Mouse (Mus musculus): ENCODE measurements at regions not wholly inside any gene's neighbourhood (a gene's known extent, or its start where the extent isn't known, plus 50 kb on each side); places are given as distances from the start of the nearest gene placed in this dataset.

- peaks cover 42% of the 10 kb centered on the region for H3K4me1 ChIP-seq (ENCODE audit: control insufficient read depth, insufficient read depth, low read length)
- WGBS = 39% methylated on average over 7 of the region's 7 CpGs
Measured at GRCm38 (mm10) chr9:46469521-46469920, 149.7 kb upstream of the 4931429L15Rik start.

GRCm38 (mm10) chr9:46468306-46468705, 148.5 kb upstream of the 4931429L15Rik start:
- WGBS = 12% methylated on average over 2 of the region's 2 CpGs
- no peak overlapping the region for H3K4me3 ChIP-seq (replicated peaks; ENCODE audit: insufficient read depth, low read depth, low read length)

More at GRCm38 (mm10) chr9:46469521-46469920, 149.7 kb upstream of the 4931429L15Rik start:
- Histone ChIP-seq H3K27ac (ENCODE audit: insufficient read depth, low read length) (no peak overlapping the region), H3K4me3 (replicated peaks; ENCODE audit: insufficient read depth, low read depth, low read length) (no peak overlapping the region), H3K27me3 (ENCODE audit: control insufficient read depth, insufficient read depth, low read length) (no peaks in the 10 kb centered on the region)
- TF ChIP-seq CTCF (IDR thresholded peaks at IDR 0.05; ENCODE audit: borderline replicate concordance, insufficient read depth, low read depth, low read length) (no peak), POLR2A (IDR thresholded peaks at IDR 0.05; ENCODE audit: borderline replicate concordance, insufficient read depth, low read length) (no peak)
- peak; percentile 66 to 77 for DNase-seq

GRCm38 (mm10) chr9:46467671-46468070, 147.9 kb upstream of the 4931429L15Rik start:
- DNase-seq = no peak
- Histone ChIP-seq H3K4me1 (ENCODE audit: control insufficient read depth, insufficient read depth, low read length) (peaks cover 29% of the 10 kb centered on the region), H3K4me3 (replicated peaks; ENCODE audit: insufficient read depth, low read depth, low read length) (no peak overlapping the region), H3K27ac (ENCODE audit: insufficient read depth, low read length) (no peak overlapping the region), H3K27me3 (ENCODE audit: control insufficient read depth, insufficient read depth, low read length) (no peaks in the 10 kb centered on the region)
- TF ChIP-seq POLR2A (IDR thresholded peaks at IDR 0.05; ENCODE audit: borderline replicate concordance, insufficient read depth, low read length) = no peak
- TF ChIP-seq CTCF (IDR thresholded peaks at IDR 0.05; ENCODE audit: borderline replicate concordance, insufficient read depth, low read depth, low read length) = no peak
- WGBS = 86% methylated on average over 3 of the region's 3 CpGs

More at GRCm38 (mm10) chr9:46468306-46468705, 148.5 kb upstream of the 4931429L15Rik start:
- peak in 1 of 2 experiments; percentile 23 for DNase-seq
- Histone ChIP-seq H3K4me1 (ENCODE audit: control insufficient read depth, insufficient read depth, low read length) (peaks cover 34% of the 10 kb centered on the region), H3K27ac (ENCODE audit: insufficient read depth, low read length) (no peak overlapping the region), H3K27me3 (ENCODE audit: control insufficient read depth, insufficient read depth, low read length) (no peaks in the 10 kb centered on the region)
- no peak for TF ChIP-seq POLR2A (IDR thresholded peaks at IDR 0.05; ENCODE audit: borderline replicate concordance, insufficient read depth, low read length)
- TF ChIP-seq CTCF (IDR thresholded peaks at IDR 0.05; ENCODE audit: borderline replicate concordance, insufficient read depth, low read depth, low read length) = no peak

GRCm38 (mm10) chr9:46462681-46463080, 142.9 kb upstream of the 4931429L15Rik start:
- H3K4me3 ChIP-seq (replicated peaks; ENCODE audit: insufficient read depth, low read depth, low read length) = no peak overlapping the region
- 88% methylated on average over 5 of the region's 5 CpGs for WGBS
- H3K27me3 ChIP-seq (ENCODE audit: control insufficient read depth, insufficient read depth, low read length) = no peaks in the 10 kb centered on the region
- TF ChIP-seq CTCF (IDR thresholded peaks at IDR 0.05; ENCODE audit: borderline replicate concordance, insufficient read depth, low read depth, low read length) = no peak
- TF ChIP-seq POLR2A (IDR thresholded peaks at IDR 0.05; ENCODE audit: borderline replicate concordance, insufficient read depth, low read length) = no peak
- H3K27ac ChIP-seq (ENCODE audit: insufficient read depth, low read length) = no peak overlapping the region
- no peak for DNase-seq
- H3K4me1 ChIP-seq (ENCODE audit: control insufficient read depth, insufficient read depth, low read length) = no peaks in the 10 kb centered on the region

- 88% methylated on average over 6 of the region's 6 CpGs for WGBS
- Histone ChIP-seq H3K27me3 (ENCODE audit: control insufficient read depth, insufficient read depth, low read length) (no peaks in the 10 kb centered on the region), H3K4me3 (replicated peaks; ENCODE audit: insufficient read depth, low read depth, low read length) (no peak overlapping the region), H3K4me1 (ENCODE audit: control insufficient read depth, insufficient read depth, low read length) (no peaks in the 10 kb centered on the region), H3K27ac (ENCODE audit: insufficient read depth, low read length) (no peak overlapping the region)
- TF ChIP-seq POLR2A (IDR thresholded peaks at IDR 0.05; ENCODE audit: borderline replicate concordance, insufficient read depth, low read length) (no peak), CTCF (IDR thresholded peaks at IDR 0.05; ENCODE audit: borderline replicate concordance, insufficient read depth, low read depth, low read length) (no peak)
- DNase-seq = no peak
Measured at GRCm38 (mm10) chr9:46457945-46458344, 138.2 kb upstream of the 4931429L15Rik start.

GRCm38 (mm10) chr9:46454807-46455610, 135.2 kb upstream of the 4931429L15Rik start:
- no peaks in the 10 kb centered on the region for H3K4me1 ChIP-seq (ENCODE audit: control insufficient read depth, insufficient read depth, low read length)
- WGBS = 71% methylated on average over 7 of the region's 7 CpGs
- TF ChIP-seq CTCF (IDR thresholded peaks at IDR 0.05; ENCODE audit: borderline replicate concordance, insufficient read depth, low read depth, low read length) = no peak
- no peak overlapping the region for H3K4me3 ChIP-seq (replicated peaks; ENCODE audit: insufficient read depth, low read depth, low read length)
- H3K27ac ChIP-seq (ENCODE audit: insufficient read depth, low read length) = no peak overlapping the region
- no peaks in the 10 kb centered on the region for H3K27me3 ChIP-seq (ENCODE audit: control insufficient read depth, insufficient read depth, low read length)
- DNase-seq = no peak

GRCm38 (mm10) chr9:46443191-46444095, 123.7 kb upstream of the 4931429L15Rik start:
- Histone ChIP-seq H3K4me3 (replicated peaks; ENCODE audit: insufficient read depth, low read depth, low read length) (no peak overlapping the region), H3K4me1 (ENCODE audit: control insufficient read depth, insufficient read depth, low read length) (no peaks in the 10 kb centered on the region), H3K27ac (ENCODE audit: insufficient read depth, low read length) (no peak overlapping the region), H3K27me3 (ENCODE audit: control insufficient read depth, insufficient read depth, low read length) (peaks cover 1% of the 10 kb centered on the region; the same call in 1 of the 2 replicates)
- TF ChIP-seq CTCF (IDR thresholded peaks at IDR 0.05; ENCODE audit: borderline replicate concordance, insufficient read depth, low read depth, low read length) (no peak), POLR2A (IDR thresholded peaks at IDR 0.05; ENCODE audit: borderline replicate concordance, insufficient read depth, low read length) (no peak)
- WGBS = 15% methylated on average over 53 of the region's 53 CpGs
- DNase-seq = peak in 1 of 2 experiments; percentile 17

Data from cerebellum, adult 2 months (tissue).